Mouse (Mus musculus) myocyte (in vitro differentiated cells): ENCODE data around the gene 2300009A05Rik.

Experiments used
- CEBPB ChIP-seq: IDR thresholded peaks from 2 replicates; pipeline ENCODE4 v1.6.1; 2011; ENCODE audit warnings: mild to moderate bottlenecking, moderate library complexity; ENCODE audit not compliant: poor library complexity, insufficient read depth, severe bottlenecking
- E2F4 ChIP-seq: IDR thresholded peaks from one replicate; pipeline ENCODE4 v1.6.1; 2011; ENCODE audit warnings: mild to moderate bottlenecking, control low read depth, moderate library complexity; ENCODE audit not compliant: insufficient read depth
- MYOD1 ChIP-seq, 3 experiments: IDR thresholded peaks; one replicate each; pipeline ENCODE4 v1.6.1; 2011; ENCODE audit warnings: control low read depth in 2 of 3, low read depth in 2 of 3, mild to moderate bottlenecking in 2 of 3, moderate library complexity in 1 of 3; ENCODE audit not compliant: insufficient read length in 2 of 3, control insufficient read depth in 1 of 3
- POLR2A ChIP-seq: IDR thresholded peaks from one replicate; pipeline ENCODE4 v1.6.1; 2011; ENCODE audit warnings: low read depth, mild to moderate bottlenecking, control low read depth, moderate library complexity; ENCODE audit not compliant: insufficient read length
- POLR2AphosphoS2 ChIP-seq: IDR thresholded peaks from one replicate; pipeline ENCODE4 v1.6.1; 2011; ENCODE audit warnings: low read depth, control low read depth; ENCODE audit not compliant: insufficient read length
- REST ChIP-seq: IDR thresholded peaks from one replicate; pipeline ENCODE4 v1.6.1; 2011; ENCODE audit warnings: mild to moderate bottlenecking, control low read depth, moderate library complexity; ENCODE audit not compliant: insufficient read depth, insufficient read length
- SRF ChIP-seq: IDR thresholded peaks from one replicate; pipeline ENCODE4 v1.6.1; 2011; ENCODE audit warnings: low read depth; ENCODE audit not compliant: control insufficient read depth, insufficient read length

GRCm38 (mm10) chr9:63378174-63378573 lies 20.9 kb downstream of the 2300009A05Rik start:
- TF ChIP-seq SRF (no peak), REST (no peak), POLR2AphosphoS2 (no peak), POLR2A (no peak), MYOD1 (IDR thresholded peaks at IDR 0.05; ENCODE audit: control insufficient read depth in 1 of 3, insufficient read length in 2 of 3, low read depth in 2 of 3) (no peak), E2F4 (no peak), CEBPB (no peak)
